Comparison of ENCODE assay signal across 8 mouse cellular contexts in genomic region chr12:113187584-113188295, GRCm38 (mm10). TPM values are rescaled to one million over a fixed set of nuclear protein-coding genes. Genes with fewer than 3 reads are reported as not detected.
DNase-seq lines count a peak whose midpoint lies in the region; ATAC-seq and TF ChIP-seq lines count a peak whose summit lies in the region.

No protein-coding gene starts in this region.

- peaks cover 10% of the 10 kb centered on the region; the same call in 1 of the 2 replicates for H3K36me3 ChIP-seq in hindbrain, postnatal 0 days (ENCODE audit: insufficient read depth, low read length)

- peak overlapping the region; percentile 82 for H3K27ac ChIP-seq in hindbrain, postnatal 0 days

- H3K4me3 ChIP-seq in hindbrain, postnatal 0 days (ENCODE audit: low read length) = peak overlapping the region; percentile 74

- H3K27me3 ChIP-seq in hindbrain, postnatal 0 days (ENCODE audit: insufficient read depth, low read length) = no peaks in the 10 kb centered on the region

- WGBS in hindbrain, postnatal 0 days = 3% methylated on average over 56 of the region's 56 CpGs

- DNase-seq in ZHBTc4 (ENCODE audit: low read depth, low spot score) = peak; percentile 90
- DNase-seq in cerebellum, postnatal 10 days = peak; percentile 97 to 98
- DNase-seq in frontal cortex, postnatal 25 days (ENCODE audit: low spot score in 2 of 2) = peak; percentile 89 to 92
- DNase-seq in hindbrain, postnatal 0 days (ENCODE audit: low spot score) = peak; percentile 94
- DNase-seq in left cerebral cortex, adult 11 months (ENCODE audit: low spot score) = peak; percentile 76
- peak; percentile 82 for DNase-seq in lung, postnatal 36 days
- peak; percentile 81 for DNase-seq in retina, postnatal 7 days (ENCODE audit: low read depth, low spot score)
- DNase-seq in thymus, postnatal 4 days = peak; percentile 96

- peaks cover 10% of the 10 kb centered on the region for H3K4me1 ChIP-seq in hindbrain, postnatal 0 days (ENCODE audit: insufficient read depth, low read length)

- no peaks in the 10 kb centered on the region for H3K9me3 ChIP-seq in hindbrain, postnatal 0 days (ENCODE audit: low read length)

- peak; percentile 71 for ATAC-seq in hindbrain, postnatal 0 days

- H3K9ac ChIP-seq in hindbrain, postnatal 0 days (replicated peaks; ENCODE audit: low read length) = peak overlapping the region; percentile 88

- TF ChIP-seq CTCF in hindbrain, postnatal 0 days (IDR thresholded peaks at IDR 0.05; ENCODE audit: low read depth) = peak; percentile 98

- H3K4me2 ChIP-seq in hindbrain, postnatal 0 days (ENCODE audit: low read depth, low read length) = peak overlapping the region; percentile 91

RNA-seq across cellular contexts. Expression of gene Tmem121, which starts 2.0 kb away (rescaled TPM):
- total RNA-seq in hindbrain, postnatal 0 days (2014; rRNA removed) = 98.0 and 103 TPM in 2 replicates
- polyA plus RNA-seq in hindbrain, postnatal 0 days (2015; fragmentation: Nextera tagmentation; extraction: Ambion mirVana) = 54.8 and 55.3 TPM in 2 replicates

RNA-seq across cellular contexts. Expression of gene Tedc1, which starts 31.5 kb away (rescaled TPM):
- 13.8 and 16.6 TPM in 2 replicates for total RNA-seq in hindbrain, postnatal 0 days (2014; rRNA removed)
- 14.7 and 15.8 TPM in 2 replicates for polyA plus RNA-seq in hindbrain, postnatal 0 days (2015; fragmentation: Nextera tagmentation; extraction: Ambion mirVana)

RNA-seq across cellular contexts. Expression of gene Crip1, which starts 41.6 kb away (rescaled TPM):
- total RNA-seq in hindbrain, postnatal 0 days (2014; rRNA removed) = 4.6 and 15.4 TPM in 2 replicates
- polyA plus RNA-seq in hindbrain, postnatal 0 days (2015; fragmentation: Nextera tagmentation; extraction: Ambion mirVana) = 33.0 and 35.8 TPM in 2 replicates

RNA-seq across cellular contexts. Expression of gene Crip2, which starts 47.7 kb away (rescaled TPM):
- 138 and 152 TPM in 2 replicates for total RNA-seq in hindbrain, postnatal 0 days (2014; rRNA removed)
- polyA plus RNA-seq in hindbrain, postnatal 0 days (2015; fragmentation: Nextera tagmentation; extraction: Ambion mirVana) = 239 and 251 TPM in 2 replicates

Comparison
In these comparisons a context has a peak if more than half of its experiments do, and no peak if none do; other contexts are left out.
1. Peak in every context shown above with its lines: DNase-seq, ATAC-seq, H3K4me3 ChIP-seq and H3K27ac ChIP-seq.